Mouse (Mus musculus) liver, adult 2 months (tissue): ENCODE measurements around the gene Zfp831.

ENCODE experiments used
- CTCF ChIP-seq: fragments of 200-500 bp; IDR thresholded peaks from 2 replicates; pipeline ENCODE4 v1.5.1; 2011; ENCODE audit warnings: low read depth, low read length, control low read depth
- POLR2A ChIP-seq: fragments of 200-500 bp; IDR thresholded peaks from 2 replicates; pipeline ENCODE4 v1.6.1; 2011; ENCODE audit warnings: low read length, control low read depth; ENCODE audit not compliant: insufficient read depth; ENCODE audit errors: extremely low read depth

DNA sequence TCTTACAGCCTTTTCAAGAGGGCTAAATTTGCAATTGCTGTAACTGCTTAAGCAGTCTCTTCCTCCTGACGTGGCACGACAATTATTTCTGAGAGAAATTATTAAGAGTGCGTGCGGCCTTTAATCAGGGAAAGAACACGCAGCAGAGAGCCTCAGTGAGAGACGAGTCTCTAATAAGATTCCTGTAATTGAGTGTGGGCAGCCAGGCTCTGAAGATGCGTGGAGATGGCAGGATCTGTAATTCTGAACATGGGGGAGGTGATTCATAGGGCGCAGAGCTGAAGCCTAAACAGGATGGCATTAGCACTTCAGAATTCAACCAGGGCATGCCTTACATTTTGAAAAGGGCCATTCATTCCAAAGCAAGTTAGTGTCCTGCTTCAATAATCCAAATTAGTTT lies 58.0 kb downstream of the Zfp831 start:
- no peak for TF ChIP-seq CTCF
- no peak for TF ChIP-seq POLR2A
